Mouse (Mus musculus) adipocyte (in vitro differentiated cells): Measurements from ENCODE around the gene Cdk19.
A peak's percentile ranks its signal among the peaks of the same experiment; 100 is the strongest.
"Not testable (repeated sequence)": the region's sequence is repeated elsewhere in the genome, so short reads cannot be mapped to it uniquely, and the experiment has no call there.

Experiments used
- DNase-seq: peaks from one replicate; pipeline ENCODE4 v3.0.0-alpha.2; 2016; ENCODE audit warnings: low spot score

Gene Cdk19

DNA sequence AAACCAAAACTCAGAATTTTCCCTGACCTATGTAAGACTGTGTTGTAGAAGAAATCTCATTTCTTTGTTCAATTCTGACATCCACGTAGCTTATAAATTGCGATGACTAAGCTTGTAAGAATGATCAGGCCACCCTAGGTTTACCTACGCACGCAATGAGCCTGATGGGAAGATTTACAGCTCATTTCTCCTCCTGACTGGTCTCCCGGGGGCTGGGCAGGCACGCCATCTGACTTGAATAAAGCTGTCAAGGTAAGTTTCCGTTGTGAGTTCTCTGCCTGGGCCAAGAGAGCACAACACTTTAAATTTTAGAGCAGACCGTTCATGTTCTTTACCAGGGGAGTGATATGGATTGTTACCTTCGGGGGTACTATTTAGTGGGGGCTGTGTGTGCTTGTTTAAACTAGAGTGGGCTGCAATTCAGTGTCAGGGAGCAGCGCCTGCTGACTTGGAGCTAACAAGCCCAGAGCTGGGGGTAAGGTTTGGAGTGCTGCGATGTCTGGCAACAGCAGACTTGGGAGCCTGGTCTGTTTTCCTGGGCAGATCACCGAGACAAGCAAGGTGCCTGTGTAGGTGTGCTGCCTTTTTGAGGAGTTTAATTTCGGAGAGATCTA lies at the start of gene Cdk19:
Gene Cdk19 (plus strand): TSS at position 214 of the 614 bp plus-strand sequence.
- no peak for DNase-seq

DNA sequence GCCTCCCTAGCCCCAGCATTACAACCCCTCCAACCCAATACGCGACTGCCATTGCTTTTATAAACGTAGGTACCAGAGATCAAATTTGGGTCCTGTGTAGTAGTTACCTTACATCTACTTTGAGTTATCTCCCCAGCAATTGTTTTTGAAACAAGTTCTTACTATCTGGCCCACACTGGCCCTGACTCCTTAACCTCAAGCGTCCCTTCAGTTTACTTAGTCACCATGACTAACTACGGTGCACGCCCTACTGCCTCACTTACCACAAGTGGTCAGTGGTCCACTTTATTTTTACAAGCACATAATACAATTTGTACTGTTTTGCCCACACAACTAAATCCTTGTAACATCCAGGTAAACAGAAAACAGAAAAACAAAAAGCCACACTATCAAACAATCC lies 46.7 kb upstream of the Cdk19 start:
- DNase-seq, result no peak

DNA sequence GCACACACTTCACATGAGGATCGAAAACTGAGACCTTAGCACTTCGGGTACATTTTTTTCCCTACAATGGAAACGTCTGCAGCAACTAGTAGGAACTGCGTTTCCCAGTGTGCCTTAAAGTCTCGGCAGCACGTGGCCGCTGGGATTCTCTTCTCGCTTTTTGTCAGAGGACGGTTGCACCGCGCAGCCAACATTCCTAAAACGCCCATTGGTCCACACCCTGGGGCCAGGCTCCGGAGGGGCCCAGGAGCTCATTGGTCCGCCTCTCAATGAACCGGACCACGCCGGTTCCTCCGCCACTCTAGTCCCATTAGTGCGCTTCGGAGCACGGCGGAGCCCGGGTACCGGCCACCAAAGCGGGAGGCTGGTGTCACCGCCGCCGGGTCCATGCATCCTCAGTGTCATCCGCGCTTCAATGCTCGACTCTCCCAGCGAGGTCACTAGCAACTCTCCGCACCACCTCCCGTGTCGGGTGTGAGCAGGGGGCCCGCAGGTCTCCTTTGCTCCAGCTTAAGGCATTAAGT lies 38.7 kb upstream of the Cdk19 start:
- DNase-seq, result peak; percentile 94

DNA sequence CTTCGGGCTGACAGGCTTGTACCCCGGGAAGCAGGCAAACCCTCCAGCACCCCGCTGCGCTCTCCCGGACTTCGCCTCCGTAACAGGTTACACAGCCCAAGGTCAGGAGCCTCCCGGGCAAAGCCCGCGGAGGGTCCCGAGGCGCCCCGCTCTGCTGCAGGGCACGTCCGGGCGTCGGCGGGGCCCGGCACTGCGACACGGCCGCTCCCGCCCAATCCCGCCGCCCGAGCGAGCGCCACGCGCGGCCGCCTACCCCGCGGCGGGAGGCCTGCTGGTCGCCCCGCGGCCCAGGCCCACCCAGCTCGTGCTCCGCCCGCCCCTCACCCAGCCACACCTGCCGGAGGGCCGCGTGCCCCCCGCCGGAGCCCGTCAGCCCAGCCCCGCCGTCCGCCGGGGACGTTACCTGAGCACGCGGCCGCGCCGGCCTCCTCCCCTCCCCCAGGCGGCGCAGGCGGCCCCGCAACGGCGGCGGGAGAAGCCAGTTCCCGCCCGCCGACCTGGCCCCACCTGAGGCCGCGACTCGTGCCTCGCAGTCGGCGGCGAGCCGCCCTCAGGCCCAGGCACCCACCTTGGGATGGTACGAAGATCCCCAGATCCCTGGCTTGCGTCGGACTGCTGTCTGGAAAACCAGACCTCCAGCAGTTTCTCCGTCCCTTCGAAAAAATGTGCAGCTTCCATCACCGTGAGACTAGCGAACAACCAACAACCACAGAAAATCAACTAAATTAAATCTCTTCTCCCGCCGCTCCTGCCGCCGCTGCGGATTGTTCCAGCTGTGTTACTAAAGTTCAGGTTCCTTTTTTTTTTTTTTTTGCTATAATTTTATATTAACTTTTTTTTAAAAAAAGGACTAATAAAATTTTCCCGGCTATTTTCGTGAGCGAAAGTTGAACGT lies 37.9 kb upstream of the Cdk19 start:
- DNase-seq, result not testable (repeated sequence)

DNA sequence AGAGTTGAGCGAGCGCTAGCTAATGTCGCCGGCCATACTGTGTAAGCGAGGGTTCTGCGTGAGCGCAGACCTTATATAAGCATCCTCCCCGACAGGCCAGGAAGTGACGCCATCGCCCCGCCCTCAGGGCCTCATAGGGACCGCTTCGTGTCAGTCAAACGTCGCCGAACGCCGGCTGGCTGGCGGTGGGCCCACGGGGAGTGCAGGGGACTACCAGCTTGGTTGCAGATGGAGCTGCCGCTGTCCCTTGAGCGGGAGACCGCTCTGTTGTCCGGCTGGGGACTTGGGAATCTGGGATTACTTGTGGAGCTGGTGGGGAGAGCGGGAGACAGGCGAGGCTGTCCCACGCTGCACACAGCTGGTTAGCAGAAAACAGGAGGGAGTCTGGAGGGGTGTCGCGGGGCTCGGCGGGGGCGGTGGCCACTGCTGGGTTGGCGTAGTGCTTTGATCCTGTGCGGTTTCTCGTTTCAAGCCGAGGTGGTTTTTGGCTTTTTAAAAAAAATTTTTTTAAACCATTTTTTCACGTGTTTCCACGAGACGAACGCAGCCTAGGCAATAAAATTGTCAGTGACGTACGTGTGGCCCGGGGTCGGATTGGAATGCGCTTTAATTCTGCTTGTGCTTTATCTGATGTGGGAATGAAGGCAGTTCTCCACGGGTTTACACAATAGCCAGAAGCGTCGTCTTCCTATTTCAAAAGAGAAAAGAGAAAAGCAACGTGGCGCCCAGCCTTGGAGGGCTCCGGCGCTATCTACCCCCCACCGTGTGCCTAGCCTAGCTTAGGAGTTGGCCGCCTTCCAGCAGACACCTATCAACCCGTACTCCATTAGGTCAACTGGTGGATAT lies 37.0 kb upstream of the Cdk19 start, which contains the start of gene Amd1:
Gene Amd1 (minus strand): TSS at position 47 of the 846 bp plus-strand sequence.
- DNase-seq, result peak; percentile 99

DNA sequence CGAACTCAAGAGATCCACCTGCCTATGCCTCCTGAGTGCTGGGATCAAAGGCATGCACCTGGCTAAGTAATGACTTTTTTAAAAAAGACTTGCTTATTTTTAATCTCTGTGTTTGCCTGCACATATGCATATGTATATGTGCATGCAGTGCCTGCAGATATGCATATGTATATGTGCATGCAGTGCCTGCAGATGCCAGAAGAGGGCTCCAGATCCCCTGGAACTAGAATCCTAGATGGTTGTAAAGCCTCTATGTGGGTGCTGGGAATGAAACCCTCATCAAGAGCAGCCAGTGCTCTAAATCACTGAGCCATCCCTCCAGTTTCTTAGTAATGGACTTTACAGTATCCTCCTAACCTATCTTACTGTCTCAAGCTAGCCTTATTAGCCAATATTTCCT lies 33.4 kb upstream of the Cdk19 start:
- DNase-seq, result no peak

DNA sequence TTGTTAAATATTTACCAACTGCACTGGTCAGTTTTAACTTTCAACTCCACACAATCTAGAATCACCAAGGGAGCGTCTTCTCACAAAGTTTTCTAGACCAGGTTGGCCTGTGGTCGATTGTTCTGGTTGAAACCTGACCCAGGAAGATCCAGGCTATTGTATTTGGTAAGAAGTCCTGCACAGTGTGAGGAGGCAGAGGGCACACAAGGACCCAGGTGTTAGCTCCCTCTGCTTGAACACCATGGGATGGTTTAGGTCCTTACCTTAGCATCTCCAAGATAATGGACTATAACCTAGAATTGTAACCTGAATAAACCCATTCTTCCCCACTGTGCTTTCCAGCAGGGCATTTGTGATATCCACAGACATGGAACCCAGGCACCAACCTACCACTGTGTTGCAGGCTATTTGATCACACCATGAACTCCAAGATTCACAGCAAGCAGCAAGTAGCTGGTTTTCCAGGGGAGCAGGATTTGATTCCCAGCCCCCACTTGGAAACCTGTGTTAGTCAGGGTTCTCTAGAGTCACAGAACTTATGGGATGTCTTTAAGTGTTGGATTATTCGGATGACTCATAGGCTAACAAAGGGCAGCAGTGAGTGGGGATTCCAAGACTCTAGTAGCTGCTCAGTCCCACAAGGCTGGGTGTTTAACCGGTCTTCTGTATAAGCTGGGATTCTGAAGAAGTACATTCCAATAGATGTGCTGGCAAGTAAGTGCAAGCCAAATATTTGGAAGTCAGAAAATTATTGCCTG lies 31.4 kb upstream of the Cdk19 start:
- no peak for DNase-seq

DNA sequence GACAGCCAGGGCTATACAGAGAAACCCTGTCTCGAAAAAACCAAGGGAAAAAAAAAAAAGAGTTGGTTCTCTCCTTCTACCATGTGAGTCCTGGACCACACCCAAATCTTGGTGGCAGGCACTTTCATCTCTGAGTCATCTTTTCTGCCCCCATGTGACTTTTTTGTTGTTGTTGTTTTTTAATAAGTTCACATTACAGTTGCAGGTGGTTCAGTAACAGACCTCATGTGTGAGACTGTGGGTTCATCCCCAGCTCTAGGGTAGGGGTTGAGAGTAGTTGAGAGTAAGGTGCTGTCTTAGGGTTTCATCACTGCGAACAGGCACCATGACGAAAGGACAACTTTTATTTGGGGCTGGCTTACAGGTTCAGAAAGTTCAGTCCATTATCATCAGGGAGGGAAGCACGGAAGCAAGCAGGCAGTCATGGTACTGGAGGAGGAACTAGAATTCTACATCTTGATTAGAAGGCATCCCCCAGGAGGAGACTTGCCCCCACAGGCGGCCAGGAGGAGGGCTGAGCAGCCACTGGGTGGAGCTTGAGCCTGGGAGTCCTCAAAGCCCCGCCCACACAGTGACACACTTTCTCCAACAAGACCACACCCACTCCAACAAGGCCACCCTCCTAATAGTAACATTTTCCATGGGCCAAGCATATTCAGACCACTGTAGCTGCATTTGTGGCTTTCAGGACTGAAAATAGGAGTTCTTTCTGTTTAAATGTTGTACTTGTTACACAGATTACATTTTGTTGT lies 29.3 kb upstream of the Cdk19 start:
- DNase-seq, result no peak

DNA sequence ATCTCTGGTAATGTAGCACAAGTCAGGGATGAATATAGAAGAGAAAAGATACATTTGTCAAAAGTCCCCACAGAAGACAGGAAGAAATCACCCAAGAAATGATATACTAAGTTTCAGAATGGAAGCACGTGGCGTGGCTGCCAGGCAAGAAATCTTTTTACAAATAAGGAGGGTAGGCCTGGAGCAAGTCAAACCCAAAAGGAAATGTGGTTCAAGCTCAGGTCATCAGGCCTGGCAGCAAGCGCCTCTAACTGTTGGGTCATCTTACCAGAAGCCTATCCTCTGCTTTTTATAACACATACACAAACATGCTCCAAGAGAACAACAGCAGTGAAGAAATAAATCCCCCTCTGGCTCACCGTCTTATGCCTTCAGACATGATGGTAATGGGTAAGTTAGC lies 26.6 kb upstream of the Cdk19 start:
- peak; percentile 57 for DNase-seq

DNA sequence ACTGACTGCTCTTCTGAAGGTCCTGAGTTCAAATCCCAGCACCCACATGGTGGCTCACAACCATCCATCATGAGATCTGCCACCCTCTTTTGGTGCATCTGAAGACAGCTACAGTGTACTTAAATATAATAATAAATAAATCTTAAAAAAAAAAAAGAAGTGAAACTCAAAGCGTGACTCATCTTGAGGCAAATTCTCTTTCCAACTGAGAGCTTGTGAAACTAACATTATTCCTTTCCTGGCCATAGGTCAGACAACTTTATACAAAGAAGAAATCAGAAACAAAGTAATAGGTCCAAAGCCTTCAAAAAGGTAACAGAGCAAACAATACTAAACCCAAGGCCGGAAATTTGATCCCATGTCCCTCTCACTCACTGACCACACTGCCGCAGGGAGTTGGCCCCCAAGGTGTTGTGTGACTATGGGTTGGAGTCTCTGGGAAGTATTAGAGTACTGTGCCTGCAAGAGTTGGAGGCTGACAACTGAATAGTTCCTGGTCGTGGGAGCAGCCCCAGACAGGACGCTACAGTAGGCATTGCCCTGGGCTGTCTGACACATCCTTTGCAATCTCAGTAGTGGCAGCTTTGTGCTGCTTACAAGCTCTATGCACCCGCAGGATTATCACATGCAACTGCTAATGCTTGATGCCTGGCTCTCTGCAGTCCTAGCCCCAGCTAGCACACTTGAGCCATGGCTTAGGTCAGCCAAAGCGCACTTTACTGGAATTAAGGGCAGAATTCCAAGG lies 22.4 kb upstream of the Cdk19 start:
- DNase-seq, result peak; percentile 65

DNA sequence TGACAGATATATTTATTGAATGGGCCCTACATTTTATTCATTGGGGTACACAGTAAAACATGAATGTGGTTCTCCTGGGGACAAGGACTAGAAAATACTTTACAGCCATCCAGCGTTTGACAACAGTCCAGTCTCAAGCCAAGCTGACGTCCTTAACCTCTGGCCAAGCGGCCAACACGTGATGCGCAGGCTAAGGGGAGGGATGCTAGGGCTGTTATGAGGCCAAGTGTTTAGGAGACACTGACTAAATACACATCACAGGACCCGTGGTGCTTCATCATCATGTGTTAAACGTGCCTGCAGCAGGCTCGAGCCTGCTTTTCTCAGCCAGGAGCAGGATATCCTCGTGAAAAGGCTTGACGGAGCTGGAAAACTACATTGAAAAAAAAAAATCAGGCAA lies 19.1 kb upstream of the Cdk19 start:
- no peak for DNase-seq

DNA sequence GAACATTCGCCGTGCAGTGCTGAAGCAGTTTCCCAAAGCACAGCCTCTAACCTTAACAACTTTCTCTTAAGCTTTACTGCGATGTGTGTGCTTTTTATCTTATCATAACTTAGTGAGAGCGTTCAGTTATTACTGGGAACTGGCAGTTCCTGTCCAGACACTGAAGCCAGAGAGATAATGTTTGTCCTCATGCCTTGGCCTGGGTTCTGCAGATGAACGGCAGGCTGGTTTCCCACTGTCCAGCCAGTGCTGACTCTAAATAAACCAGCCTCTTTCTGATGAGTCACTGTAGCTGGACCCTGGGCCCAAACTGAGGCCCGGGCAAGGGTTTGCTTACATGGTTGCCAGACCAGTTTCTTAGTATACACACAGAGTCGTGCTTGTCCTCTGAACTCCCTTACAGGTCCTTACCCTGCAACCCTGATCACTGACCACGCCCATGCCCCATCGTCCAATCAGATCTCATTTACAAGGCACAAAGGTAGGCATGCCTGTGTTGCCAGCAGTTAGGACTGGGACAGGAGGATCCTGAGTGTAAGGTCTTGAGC lies 11.3 kb upstream of the Cdk19 start:
- peak; percentile 62 for DNase-seq

DNA sequence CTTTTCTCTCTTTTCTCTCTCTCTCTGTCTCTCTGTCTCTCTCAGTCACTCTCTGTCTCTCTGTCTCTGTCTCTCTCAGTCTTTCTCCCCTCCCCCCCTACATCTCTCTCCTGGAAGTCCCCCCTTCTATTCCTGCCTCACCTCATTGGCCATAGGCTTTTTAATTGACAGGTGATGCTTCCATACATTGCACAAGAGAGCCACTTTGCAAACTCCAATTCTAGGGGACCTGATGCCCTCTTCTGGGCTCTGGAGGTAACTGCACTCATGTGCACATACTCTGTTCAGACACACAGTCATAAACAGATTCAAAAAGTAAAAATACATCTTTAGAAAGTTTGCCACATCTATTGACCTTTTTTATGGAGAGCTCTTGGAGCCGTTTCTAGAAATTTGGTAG lies 9.1 kb upstream of the Cdk19 start:
- DNase-seq, result no peak

DNA sequence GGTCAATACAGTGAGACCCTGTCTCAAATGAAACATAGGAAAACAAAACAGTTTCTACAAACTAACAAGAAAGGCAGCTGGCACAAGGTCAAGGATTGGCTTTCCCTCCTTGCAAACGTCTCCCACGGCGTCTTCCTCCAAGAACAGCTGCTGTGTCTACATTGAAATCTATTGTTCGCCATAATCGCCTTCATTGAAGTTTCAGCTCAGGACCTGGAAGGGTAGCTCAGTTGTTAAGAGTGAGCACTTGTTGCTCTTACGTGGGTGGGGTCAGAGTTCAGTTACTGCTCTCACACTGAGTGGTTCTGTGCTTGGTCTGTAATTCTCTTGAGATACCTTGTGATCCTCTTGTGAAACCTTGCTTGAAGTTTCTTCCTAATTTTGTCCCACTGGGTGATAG lies 6.5 kb upstream of the Cdk19 start:
- no peak for DNase-seq

DNA sequence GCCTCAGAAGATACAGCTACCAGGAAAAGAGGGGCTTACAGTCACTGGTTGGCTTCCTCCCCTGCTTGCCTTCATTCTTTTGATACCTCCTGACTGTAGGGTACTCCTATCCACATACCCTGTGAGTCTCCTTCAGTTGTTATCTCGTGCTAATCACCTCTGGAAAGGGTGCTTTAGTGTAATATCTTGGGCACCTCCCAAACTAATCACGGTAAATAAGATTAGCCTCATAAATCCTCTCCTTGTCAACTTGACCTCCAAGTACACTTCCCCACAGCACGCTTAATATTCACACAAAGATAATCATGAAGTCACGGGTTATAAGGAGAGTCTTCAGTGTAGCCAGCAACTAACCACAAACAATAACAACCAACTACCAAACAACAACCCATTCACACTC lies 2.7 kb downstream of the Cdk19 start:
- no peak for DNase-seq

DNA sequence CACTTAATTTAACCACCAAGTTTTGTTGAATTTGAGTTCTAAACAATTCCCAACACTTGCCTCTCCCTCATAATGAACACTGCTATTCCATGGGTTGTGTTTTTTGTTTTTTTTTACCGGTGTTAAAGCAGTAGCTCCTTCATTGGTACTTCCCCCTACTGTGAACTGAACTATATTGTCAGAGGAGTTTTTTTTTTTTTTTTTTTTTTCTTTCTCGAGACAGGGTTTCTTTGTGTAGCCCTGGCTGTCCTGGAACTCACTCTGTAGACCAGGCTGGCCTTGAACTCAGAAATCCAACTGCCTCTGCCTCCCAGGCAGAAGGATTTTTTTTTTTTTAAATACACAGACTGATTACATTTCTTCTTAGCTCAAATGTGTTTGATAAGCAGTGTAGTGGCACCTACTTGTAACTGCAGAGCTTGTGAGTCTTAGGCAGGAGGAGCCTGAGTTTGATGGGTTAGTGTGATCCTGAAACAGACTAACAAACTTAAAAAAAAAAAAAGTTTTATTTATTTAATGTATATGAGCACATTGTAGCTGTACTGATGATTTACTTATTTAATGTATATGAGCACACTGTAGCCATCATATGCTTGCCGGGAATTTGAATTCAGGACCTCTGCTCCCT lies 7.5 kb downstream of the Cdk19 start:
- no peak for DNase-seq

DNA sequence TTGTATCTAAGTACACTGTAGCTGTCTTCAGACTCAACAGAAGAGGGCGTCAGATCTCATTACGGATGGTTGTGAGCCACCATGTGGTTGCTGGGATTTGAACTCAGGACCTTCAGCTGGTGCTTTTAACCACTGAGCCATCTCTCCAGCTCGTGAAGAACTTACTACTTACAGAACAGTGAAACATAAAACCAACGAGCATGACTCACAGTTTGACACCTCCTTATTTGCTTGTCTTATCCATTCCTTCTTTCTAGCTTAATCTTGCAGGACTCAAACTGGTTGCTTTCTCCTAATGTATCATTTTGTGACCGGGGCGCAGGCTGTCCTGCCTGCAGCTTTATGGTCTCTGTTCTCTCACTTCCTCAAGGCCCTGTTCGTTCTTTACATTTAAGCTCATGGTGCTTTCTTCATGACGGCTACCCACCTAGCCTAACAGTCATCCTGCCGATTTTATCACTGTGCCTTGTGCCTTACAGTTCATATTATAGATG lies 8.1 kb downstream of the Cdk19 start:
- no peak for DNase-seq

DNA sequence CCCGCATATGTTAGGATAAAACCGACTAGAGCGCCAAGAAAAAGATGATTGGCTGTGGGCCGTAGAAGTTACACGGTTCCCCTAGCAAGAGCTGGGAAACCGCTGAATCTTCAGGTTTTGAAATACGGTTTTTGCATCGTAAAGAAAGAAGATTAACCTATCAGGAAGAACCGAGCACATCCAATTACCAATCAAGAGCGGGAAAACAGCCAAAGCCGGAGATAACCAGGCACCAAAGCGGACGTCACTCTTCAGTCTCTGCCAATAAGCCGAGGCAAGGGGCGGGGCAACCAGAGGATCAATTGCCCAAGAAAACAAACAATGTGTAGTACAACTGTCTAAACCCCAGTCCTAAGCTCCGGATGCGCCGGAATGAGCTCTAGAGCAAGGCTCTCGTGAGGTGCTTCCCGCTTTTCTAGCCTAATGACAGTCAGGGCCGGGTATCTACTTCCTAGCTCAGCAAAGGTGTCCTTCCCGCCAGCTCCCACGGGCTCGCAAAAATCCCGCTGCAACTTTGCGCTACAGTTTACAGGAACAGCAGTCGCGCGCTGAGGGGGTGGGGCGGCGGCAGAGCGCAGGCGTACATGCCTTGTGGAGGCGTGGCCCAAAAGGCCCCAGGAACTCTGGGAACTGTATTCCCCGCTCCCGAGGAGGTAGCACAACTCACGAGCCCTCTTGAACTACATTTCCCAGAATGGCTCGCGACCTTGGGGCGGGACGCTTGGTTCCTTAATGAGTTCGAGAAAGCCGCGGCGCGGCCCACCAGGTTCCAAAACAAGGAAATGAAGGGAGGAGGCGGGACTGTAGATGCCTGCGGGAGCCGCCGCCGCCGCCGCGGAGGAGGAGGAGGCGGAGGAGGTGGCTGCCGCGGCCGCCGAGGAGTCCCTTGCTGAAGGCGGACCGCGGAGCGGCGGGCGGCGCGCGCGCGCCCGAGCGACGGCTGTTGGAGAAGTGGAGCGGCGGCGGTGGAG lies 9.5 kb downstream of the Cdk19 start:
- peak; percentile 99 for DNase-seq
